Mouse (Mus musculus): ENCODE data around the gene Fuca1. TPM values are rescaled to one million over a fixed set of nuclear protein-coding genes. Genes with fewer than 3 reads are reported as not detected.

Gene Fuca1
- polyA plus RNA-seq, 1 experiment from 2014 or later: 70.2 TPM

DNA sequence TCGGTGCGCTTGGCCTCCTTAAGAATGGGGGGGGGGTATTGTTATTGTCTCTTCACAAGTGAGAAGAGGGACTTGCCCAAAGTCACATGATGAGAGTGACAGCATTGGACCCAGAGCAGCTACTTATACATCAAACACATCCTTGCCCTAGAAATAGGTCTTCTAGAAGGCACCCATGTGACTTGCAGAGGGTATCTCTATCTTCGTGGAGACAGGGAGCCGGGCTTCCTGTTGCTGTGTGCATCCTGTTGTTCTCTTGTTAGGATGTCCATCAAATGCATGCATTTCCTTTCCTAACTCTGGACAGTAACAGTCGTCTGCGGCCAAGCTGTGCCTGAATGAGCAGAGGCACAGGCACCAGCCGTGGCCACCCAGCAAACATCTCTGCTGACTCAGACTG lies 9.0 kb upstream of the Fuca1 start:
- Histone ChIP-seq H3K9me3 (ENCODE audit: control insufficient read depth, low read length) (no peaks in the 10 kb centered on the region), H3K4me3 (ENCODE audit: low read depth, low read length) (no peak overlapping the region), H3K9ac (ENCODE audit: low read depth, low read length) (no peak overlapping the region), H3K27ac (replicated peaks; ENCODE audit: low read depth, low read length) (no peak overlapping the region), H3K36me3 (ENCODE audit: control insufficient read depth, insufficient read depth, low read length) (no peaks in the 10 kb centered on the region), H3K27me3 (replicated peaks; ENCODE audit: control insufficient read depth, insufficient read depth, low read length) (no peaks in the 10 kb centered on the region), H3K4me2 (ENCODE audit: low read depth, low read length) (no peak overlapping the region), H3K4me1 (ENCODE audit: control insufficient read depth, insufficient read depth, low read length) (no peaks in the 10 kb centered on the region)
- ATAC-seq (ENCODE audit: low read depth) (no peak), DNase-seq (ENCODE audit: low spot score) (no peak)
- 62% methylated on average over 7 of the region's 7 CpGs for WGBS

DNA sequence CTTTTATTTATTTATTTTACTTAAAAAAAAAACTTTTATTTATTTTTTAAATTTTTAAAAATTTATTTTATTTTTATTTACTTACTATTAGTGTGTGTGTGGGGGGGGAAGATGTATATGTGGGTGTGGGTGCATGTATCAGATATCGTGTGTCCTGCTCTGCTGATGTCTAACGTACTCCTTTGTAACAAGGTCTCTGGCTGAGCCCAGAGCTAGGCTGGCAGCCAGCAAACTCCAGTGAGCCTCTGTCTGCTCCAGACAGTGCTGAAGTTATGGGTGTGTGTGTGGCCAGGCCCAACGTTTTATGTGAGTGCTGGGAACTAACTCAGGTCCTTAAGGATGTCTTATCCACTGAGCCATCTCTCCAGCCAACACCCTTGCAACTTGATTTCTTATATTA lies 8.4 kb upstream of the Fuca1 start:
- no peak overlapping the region for H3K27ac ChIP-seq (replicated peaks; ENCODE audit: low read depth, low read length)
- DNase-seq (ENCODE audit: low spot score) (no peak), ATAC-seq (ENCODE audit: low read depth) (no peak)
- no peaks in the 10 kb centered on the region for H3K36me3 ChIP-seq (ENCODE audit: control insufficient read depth, insufficient read depth, low read length)
- WGBS: 49% methylated on average over 3 of the region's 3 CpGs
- no peaks in the 10 kb centered on the region for H3K27me3 ChIP-seq (replicated peaks; ENCODE audit: control insufficient read depth, insufficient read depth, low read length)
- H3K4me1 ChIP-seq (ENCODE audit: control insufficient read depth, insufficient read depth, low read length): no peaks in the 10 kb centered on the region
- no peak overlapping the region for H3K9ac ChIP-seq (ENCODE audit: low read depth, low read length)
- no peaks in the 10 kb centered on the region for H3K9me3 ChIP-seq (ENCODE audit: control insufficient read depth, low read length)
- no peak overlapping the region for H3K4me2 ChIP-seq (ENCODE audit: low read depth, low read length)
- H3K4me3 ChIP-seq (ENCODE audit: low read depth, low read length): no peak overlapping the region

DNA sequence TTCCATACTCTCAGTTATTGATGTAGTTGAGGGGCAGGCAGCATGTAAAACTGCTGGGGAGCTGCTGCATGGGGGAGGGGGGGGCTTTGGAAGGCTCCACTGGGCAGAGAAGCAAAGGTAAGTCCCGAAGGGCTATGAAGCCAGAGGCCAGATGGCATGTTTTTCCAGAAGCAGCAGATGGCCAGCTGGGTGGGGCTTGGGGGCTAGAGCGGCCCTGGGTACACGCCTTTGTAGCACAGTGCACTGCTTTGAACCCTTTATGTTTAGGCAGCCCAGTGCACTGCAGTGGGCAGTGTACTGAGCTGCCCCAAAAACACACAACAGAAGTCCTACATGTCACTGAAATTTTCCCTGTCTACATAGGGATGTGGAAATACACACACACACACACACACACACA lies 7.7 kb upstream of the Fuca1 start:
- peak; percentile 78 for ATAC-seq (ENCODE audit: low read depth)
- Histone ChIP-seq H3K4me3 (ENCODE audit: low read depth, low read length) (no peak overlapping the region), H3K36me3 (ENCODE audit: control insufficient read depth, insufficient read depth, low read length) (no peaks in the 10 kb centered on the region), H3K9me3 (ENCODE audit: control insufficient read depth, low read length) (no peaks in the 10 kb centered on the region), H3K4me1 (ENCODE audit: control insufficient read depth, insufficient read depth, low read length) (no peaks in the 10 kb centered on the region), H3K27me3 (replicated peaks; ENCODE audit: control insufficient read depth, insufficient read depth, low read length) (no peaks in the 10 kb centered on the region), H3K9ac (ENCODE audit: low read depth, low read length) (no peak overlapping the region), H3K4me2 (ENCODE audit: low read depth, low read length) (no peak overlapping the region), H3K27ac (replicated peaks; ENCODE audit: low read depth, low read length) (no peak overlapping the region)
- WGBS: 34% methylated on average over 3 of the region's 3 CpGs
- DNase-seq (ENCODE audit: low spot score): peak; percentile 51

DNA sequence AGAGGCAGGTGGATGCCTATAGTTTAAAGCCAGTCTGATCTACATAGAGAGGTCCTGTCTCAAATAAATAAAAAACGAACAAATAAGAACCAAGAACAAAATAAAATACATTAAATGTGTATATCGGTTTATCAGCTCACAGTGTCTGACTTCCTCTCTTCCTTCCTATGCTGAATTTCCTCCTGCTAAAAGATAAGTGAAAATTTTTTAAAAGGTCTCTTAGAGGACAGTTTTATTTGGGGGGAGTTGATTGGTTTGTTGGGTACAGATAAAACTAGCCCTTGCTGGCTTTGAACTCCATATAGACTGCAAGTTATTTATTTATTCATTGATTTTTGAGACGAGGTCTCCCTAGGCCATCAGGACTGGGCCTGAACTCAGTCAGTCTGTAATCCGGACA lies 7.1 kb upstream of the Fuca1 start:
- Histone ChIP-seq H3K4me3 (ENCODE audit: low read depth, low read length) (no peak overlapping the region), H3K4me1 (ENCODE audit: control insufficient read depth, insufficient read depth, low read length) (no peaks in the 10 kb centered on the region), H3K4me2 (ENCODE audit: low read depth, low read length) (no peak overlapping the region), H3K27ac (replicated peaks; ENCODE audit: low read depth, low read length) (no peak overlapping the region), H3K36me3 (ENCODE audit: control insufficient read depth, insufficient read depth, low read length) (no peaks in the 10 kb centered on the region), H3K9me3 (ENCODE audit: control insufficient read depth, low read length) (no peaks in the 10 kb centered on the region), H3K9ac (ENCODE audit: low read depth, low read length) (no peak overlapping the region), H3K27me3 (replicated peaks; ENCODE audit: control insufficient read depth, insufficient read depth, low read length) (no peaks in the 10 kb centered on the region)
- 73% methylated on average over 4 of the region's 4 CpGs for WGBS
- ATAC-seq (ENCODE audit: low read depth) (no peak), DNase-seq (ENCODE audit: low spot score) (no peak)

DNA sequence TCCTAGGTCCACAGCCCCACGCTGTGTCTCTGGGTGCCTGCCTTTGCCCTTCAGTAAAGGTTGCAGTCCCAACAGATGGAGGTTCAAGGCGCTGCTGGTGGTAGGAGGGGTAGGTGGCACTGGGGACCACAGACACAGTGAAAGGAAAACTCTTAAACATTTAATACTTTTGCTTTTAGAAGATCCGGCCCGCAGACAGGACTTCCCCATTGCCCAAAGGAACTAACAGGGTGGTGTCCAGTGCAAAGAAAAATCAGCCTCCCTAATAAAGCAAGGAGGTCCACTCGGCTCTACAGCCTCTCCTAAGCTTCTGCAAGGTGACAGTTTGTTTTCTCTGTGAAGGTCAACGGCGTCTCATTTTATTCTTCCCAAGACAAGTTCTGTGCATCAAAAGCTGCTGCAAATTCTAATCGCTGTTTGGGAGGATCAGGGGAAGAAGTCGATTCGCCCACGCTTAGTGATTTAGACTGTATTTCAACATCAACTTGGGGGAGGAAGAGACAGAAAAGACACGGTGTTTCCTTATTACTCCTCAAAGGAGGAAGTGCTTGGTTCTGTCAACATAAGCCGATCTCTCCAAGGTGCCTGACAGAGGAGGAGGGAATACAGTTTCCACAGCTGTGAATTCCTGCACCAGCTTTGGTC lies 1.8 kb upstream of the Fuca1 start:
- H3K9ac ChIP-seq (ENCODE audit: low read depth, low read length): no peak overlapping the region
- no peak for DNase-seq (ENCODE audit: low spot score)
- no peak overlapping the region for H3K4me2 ChIP-seq (ENCODE audit: low read depth, low read length)
- H3K4me1 ChIP-seq (ENCODE audit: control insufficient read depth, insufficient read depth, low read length): peaks cover 5% of the 10 kb centered on the region
- H3K36me3 ChIP-seq (ENCODE audit: control insufficient read depth, insufficient read depth, low read length): 0 out of 2 replicates have a peak, but pooled peaks cover 6% of the 10 kb centered on the region
- no peaks in the 10 kb centered on the region for H3K9me3 ChIP-seq (ENCODE audit: control insufficient read depth, low read length)
- no peaks in the 10 kb centered on the region for H3K27me3 ChIP-seq (replicated peaks; ENCODE audit: control insufficient read depth, insufficient read depth, low read length)
- ATAC-seq (ENCODE audit: low read depth): no peak
- no peak overlapping the region for H3K4me3 ChIP-seq (ENCODE audit: low read depth, low read length)
- 85% methylated on average over 13 of the region's 13 CpGs for WGBS
- H3K27ac ChIP-seq (replicated peaks; ENCODE audit: low read depth, low read length): no peak overlapping the region

DNA sequence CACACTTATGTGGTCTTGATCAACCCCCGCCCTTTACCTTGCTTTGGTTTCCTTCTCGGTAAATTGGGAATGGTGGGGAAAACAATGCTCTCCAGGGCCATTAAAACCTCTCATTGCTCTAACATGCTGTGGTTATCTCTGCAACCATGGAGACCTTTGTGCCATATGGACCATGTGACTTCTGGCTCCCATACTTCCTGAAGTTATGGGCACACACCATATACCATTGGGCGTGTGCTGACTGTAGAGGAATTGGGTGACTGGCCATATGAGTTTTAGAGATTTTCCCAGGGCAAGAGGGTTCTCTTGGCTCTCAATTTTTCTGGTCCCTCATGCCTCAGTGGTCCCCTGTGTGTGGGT lies 1.3 kb upstream of the Fuca1 start:
- no peak for DNase-seq (ENCODE audit: low spot score)
- 94% methylated on average over 3 of the region's 3 CpGs for WGBS

DNA sequence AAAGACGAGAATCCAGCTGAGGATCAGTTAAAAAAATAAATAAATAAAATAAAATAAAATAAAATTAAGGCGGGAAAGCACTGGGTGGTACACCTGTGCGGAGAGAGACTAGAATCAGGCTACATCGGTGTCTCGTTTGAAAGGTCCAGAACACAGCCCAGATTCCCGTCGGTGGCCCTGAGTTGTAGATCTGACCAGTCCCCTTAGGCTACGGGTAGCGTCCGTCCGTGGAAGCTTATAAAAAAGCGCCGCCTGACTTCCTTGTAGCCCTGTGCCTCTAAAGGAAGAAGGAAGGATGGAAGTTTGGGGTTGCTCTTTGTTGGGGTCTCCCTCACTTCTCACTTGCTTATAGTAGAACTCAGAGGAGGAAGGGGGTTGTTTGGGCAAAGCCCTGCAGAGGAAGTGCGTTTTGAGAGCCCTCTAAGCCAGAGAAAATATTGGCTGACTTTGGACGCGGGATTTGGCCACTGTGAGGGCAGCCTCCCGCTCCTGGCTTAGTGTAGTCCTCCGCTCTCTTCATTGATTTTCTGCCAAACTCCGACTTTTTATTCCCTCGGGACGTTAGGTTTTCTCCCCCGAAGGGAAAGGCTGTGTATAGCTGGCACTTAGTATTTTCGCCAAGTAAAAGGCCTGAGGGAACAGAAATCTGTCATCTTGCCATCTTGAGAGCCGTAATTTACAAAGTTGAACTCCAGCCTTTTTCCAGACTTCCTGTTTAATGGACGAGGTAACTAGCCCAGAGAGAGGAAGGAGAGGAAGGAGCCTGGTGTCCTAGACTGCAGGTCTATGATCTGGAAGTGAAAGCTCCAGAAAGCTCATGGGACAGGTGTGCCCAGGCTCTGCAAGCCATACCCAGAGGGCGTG lies 954 bp downstream of the Fuca1 start:
- Histone ChIP-seq H3K9me3 (ENCODE audit: control insufficient read depth, low read length) (no peaks in the 10 kb centered on the region), H3K9ac (ENCODE audit: low read depth, low read length) (peak overlapping the region; percentile 76), H3K27me3 (replicated peaks; ENCODE audit: control insufficient read depth, insufficient read depth, low read length) (no peaks in the 10 kb centered on the region), H3K4me2 (ENCODE audit: low read depth, low read length) (peak overlapping the region; percentile 86), H3K27ac (replicated peaks; ENCODE audit: low read depth, low read length) (peak overlapping the region; percentile 74), H3K36me3 (ENCODE audit: control insufficient read depth, insufficient read depth, low read length) (0 out of 2 replicates have a peak, but pooled peaks cover 20% of the 10 kb centered on the region), H3K4me1 (ENCODE audit: control insufficient read depth, insufficient read depth, low read length) (peaks cover 5% of the 10 kb centered on the region), H3K4me3 (ENCODE audit: low read depth, low read length) (peak overlapping the region; percentile 58)
- ATAC-seq (ENCODE audit: low read depth) (no peak), DNase-seq (ENCODE audit: low spot score) (peak; percentile 27)
- 5% methylated on average over 26 of the region's 26 CpGs for WGBS

More for the DNA sequence above, 1.3 kb upstream of the Fuca1 start:
- ATAC-seq (ENCODE audit: low read depth): no peak
- no peak overlapping the region for H3K4me2 ChIP-seq (ENCODE audit: low read depth, low read length)
- peaks cover 5% of the 10 kb centered on the region for H3K4me1 ChIP-seq (ENCODE audit: control insufficient read depth, insufficient read depth, low read length)
- H3K27ac ChIP-seq (replicated peaks; ENCODE audit: low read depth, low read length): no peak overlapping the region
- H3K27me3 ChIP-seq (replicated peaks; ENCODE audit: control insufficient read depth, insufficient read depth, low read length): no peaks in the 10 kb centered on the region
- H3K36me3 ChIP-seq (ENCODE audit: control insufficient read depth, insufficient read depth, low read length): 0 out of 2 replicates have a peak, but pooled peaks cover 6% of the 10 kb centered on the region
- no peak overlapping the region for H3K9ac ChIP-seq (ENCODE audit: low read depth, low read length)
- no peaks in the 10 kb centered on the region for H3K9me3 ChIP-seq (ENCODE audit: control insufficient read depth, low read length)
- H3K4me3 ChIP-seq (ENCODE audit: low read depth, low read length): no peak overlapping the region

DNA sequence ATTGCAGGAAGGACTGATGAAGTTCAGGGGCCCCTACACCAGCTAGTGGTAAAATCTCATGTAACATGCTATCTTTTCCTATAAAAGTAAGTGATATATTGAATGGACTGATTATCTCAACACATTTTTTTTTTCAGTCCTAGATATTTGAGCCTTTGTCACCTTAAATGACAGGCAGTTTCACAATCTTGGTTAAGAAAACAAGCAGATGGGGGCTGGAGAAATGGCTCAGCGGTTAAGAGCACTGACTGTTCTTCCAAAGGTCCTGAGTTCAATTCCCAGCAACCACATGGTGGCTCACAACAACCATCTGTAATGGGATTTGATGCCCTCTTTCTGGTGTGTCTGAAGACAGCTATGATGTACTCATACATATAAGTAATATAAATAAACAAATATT lies 1.7 kb downstream of the Fuca1 start:
- Histone ChIP-seq H3K4me3 (ENCODE audit: low read depth, low read length) (peak overlapping the region; percentile 58), H3K36me3 (ENCODE audit: control insufficient read depth, insufficient read depth, low read length) (0 out of 2 replicates have a peak, but pooled peaks cover 20% of the 10 kb centered on the region), H3K4me1 (ENCODE audit: control insufficient read depth, insufficient read depth, low read length) (peaks cover 5% of the 10 kb centered on the region), H3K9ac (ENCODE audit: low read depth, low read length) (peak overlapping the region; percentile 76; the same call in 1 of the 2 replicates), H3K27me3 (replicated peaks; ENCODE audit: control insufficient read depth, insufficient read depth, low read length) (no peaks in the 10 kb centered on the region), H3K9me3 (ENCODE audit: control insufficient read depth, low read length) (no peaks in the 10 kb centered on the region), H3K4me2 (ENCODE audit: low read depth, low read length) (peak overlapping the region; percentile 86), H3K27ac (replicated peaks; ENCODE audit: low read depth, low read length) (no peak overlapping the region)
- WGBS: 76% methylated on average over 1 of the region's 1 CpGs
- ATAC-seq (ENCODE audit: low read depth) (no peak), DNase-seq (ENCODE audit: low spot score) (no peak)
